Mouse (Mus musculus) thymus, adult 18-20 months (tissue): ENCODE results near the gene Fam192a.

Experiments used
- DNase-seq, 2 experiments: peaks; one replicate each; pipeline ENCODE4 v3.0.0; 2022; ENCODE audit warnings: mixed read lengths in 2 of 2

Gene Fam192a

DNA sequence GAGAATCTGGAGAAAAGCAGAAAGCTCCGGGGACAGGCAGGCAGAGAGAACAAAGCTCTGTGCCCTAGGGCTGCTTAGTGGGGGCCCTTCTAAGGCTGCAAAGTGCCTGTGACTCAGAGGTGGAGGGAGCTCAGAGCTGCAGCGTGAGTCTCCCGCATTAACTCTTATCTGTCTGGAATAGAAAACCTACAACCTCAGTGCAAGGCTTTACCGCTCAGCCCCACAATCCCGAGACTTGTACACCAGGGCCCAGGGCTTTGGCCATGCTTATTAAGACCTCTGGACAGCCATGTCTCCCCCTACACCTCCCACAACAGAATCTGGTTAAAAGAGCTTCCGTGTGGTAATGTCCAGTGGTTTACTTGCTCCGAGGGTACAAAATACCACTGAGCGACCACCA is 69.8 kb downstream of the Fam192a start:
- no peak for DNase-seq

DNA sequence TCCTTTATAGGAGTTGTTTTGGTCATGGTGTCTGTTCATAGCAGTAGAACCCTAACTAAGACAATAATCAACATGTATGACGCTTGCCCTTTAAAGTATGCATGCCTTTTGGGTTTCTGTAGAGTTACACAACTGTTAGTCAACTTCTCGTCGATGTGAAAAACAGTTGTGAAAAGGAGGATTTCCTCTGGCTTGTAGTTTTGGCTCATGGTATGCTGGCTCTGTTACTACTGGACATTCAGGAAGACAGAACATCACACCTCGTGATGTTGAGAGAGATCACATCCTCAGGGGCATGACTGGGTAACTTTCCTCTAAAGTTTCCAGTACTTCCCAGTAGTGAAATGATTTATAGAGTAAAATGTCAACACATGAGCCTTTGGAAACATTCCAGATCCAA is 71.2 kb downstream of the Fam192a start:
- DNase-seq: no peak

DNA sequence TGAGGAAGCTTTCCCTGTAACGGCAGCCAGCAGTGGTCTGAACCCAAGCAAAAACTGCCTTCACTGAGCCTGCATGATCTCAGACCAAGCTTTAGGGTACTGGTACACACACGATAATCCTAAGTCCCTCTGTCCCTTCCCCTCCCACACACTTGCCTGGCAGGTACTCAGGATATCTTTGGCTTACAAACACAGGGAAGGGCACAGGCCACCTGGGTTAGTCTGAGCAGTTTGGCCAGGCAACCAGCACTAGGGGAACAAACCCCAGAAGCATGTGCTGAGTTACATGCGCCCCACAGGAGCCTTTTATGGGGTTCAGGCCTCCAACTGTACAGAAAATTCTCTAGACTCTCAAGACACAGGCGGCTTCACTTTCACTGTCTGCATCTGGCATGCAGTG is 71.9 kb downstream of the Fam192a start:
- no peak for DNase-seq

DNA sequence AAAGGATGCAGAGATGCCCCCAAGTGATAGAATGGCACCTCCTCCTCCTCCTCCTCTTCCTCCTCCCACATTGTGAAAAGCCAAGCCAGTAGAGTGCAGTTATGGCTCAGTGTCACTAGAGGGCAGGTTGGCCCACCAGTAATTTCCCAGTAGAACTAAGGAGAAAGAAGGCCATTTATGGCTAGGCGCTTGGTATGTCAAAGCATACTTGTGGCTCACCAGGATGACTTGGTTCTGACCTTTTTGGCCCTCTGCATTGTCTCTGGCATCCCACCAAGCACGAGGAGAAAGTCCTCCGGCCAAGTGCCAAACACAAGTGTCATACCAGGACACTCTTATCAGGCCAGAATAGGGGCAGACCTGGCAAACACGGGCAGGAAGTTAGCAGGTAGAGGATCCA is 73.6 kb downstream of the Fam192a start:
- DNase-seq: peak in 1 of 2 experiments; percentile 24

DNA sequence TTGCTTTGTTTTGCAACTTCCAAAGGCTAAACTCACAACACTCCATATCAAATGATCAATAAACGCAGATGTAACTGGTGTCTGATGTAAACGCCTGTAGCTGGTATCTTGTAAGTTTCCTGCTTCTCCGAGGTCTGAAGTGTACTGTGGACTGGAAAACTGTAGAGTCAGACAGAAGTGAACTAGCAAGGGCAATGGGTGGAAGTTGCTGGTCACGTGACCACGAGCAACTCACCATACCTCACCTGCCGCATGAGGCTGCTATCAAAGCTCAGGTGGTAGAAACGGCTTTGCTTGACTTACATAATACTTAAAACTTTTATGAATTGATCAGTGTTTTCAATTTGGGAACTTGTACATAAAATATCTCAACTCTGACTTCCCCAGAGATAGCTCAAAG is 74.6 kb downstream of the Fam192a start:
- DNase-seq: no peak

DNA sequence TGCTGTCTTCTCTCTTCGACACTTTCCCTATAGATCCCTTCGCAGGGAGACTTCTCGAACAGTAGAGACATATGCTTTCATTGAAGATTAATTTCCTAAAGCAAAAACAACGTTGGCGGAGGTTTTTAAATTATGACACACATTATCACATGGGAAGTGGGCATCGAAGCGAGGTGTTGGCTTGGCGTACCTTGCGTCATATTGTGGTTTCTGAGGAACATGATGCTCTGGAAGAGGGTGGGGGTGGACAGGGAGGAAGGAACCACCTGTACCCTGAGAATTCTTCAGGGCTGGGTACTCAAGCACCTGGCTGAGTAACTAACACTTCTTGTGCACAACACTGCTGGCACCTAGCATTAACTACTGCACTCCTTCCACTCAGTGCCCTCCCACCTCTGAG is 77.2 kb downstream of the Fam192a start:
- DNase-seq: no peak
